ENCODE assay signal across 30 mouse cellular contexts in the genomic region with DNA sequence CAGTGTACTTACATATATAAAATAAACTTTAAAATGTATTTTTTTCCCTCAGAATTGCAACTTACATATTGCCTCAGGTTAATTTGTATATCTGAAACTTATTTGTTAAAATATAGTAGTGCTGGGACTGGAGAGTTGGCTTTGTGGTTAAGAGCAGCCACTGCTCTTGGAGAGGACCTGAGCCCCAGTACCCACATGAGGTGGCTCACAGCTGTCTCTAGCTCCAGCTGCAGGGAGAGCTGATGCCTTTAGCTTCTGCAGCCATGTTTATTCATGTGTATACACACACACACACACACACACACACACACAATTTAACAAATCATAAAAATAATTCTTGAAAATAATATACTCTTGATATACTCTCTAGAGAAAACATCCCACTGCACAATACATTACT. TPM values are rescaled to one million over a fixed set of nuclear protein-coding genes. Genes with fewer than 3 reads are reported as not detected.
A peak's percentile ranks its signal among the peaks of the same experiment; 100 is the strongest.
DNase-seq lines count a peak whose midpoint lies in the region; ATAC-seq and TF ChIP-seq lines count a peak whose summit lies in the region.
"Had no signal": no experiment of that assay in that cellular context is flagged by ENCODE, and none has a peak within 500 bp of the region (broad histone marks: within the 10 kb centered on the region; RNA-seq: fewer than 3 reads in every experiment).

No protein-coding gene starts in this region.

- no peaks in the 10 kb centered on the region for H3K27me3 ChIP-seq in thymus, adult 2 months (ENCODE audit: control insufficient read depth, insufficient read depth, low read length)
- no peaks in the 10 kb centered on the region for H3K27me3 ChIP-seq in CH12.LX (replicated peaks)
- no peaks in the 10 kb centered on the region for H3K27me3 ChIP-seq in liver, embryonic 11.5 days (replicated peaks; ENCODE audit: control insufficient read depth, insufficient read depth, low read length)
- H3K27me3 ChIP-seq: embryonic facial prominence, embryonic 13.5 days; forebrain, embryonic 12.5 days; forebrain, embryonic 15.5 days; heart, embryonic 12.5 days; heart, embryonic 15.5 days; hindbrain, embryonic 13.5 days; intestine, embryonic 15.5 days had no signal

- TF ChIP-seq POLR2A in thymus, adult 2 months (IDR thresholded peaks at IDR 0.05; ENCODE audit: control insufficient read depth, extremely low read depth, insufficient read depth, low read length, poor library complexity), result no peak
- no peak for TF ChIP-seq POLR2A in CH12.LX (IDR thresholded peaks at IDR 0.05; ENCODE audit: low read depth, low read length)

- H3K79me2 ChIP-seq in CH12.LX (replicated peaks; ENCODE audit: control insufficient read depth, extremely low read depth, insufficient read depth, poor library complexity, severe bottlenecking) (no peaks in the 10 kb centered on the region), macrophage (ENCODE audit: inconsistent target) (no peaks in the 10 kb centered on the region)

- H3K9me3 ChIP-seq in CH12.LX (replicated peaks; ENCODE audit: low read length), result peaks cover 3% of the 10 kb centered on the region
- no peaks in the 10 kb centered on the region for H3K9me3 ChIP-seq in liver, embryonic 11.5 days (ENCODE audit: control insufficient read depth, low read length)
- H3K9me3 ChIP-seq: embryonic facial prominence, embryonic 10.5 days; embryonic facial prominence, embryonic 13.5 days; forebrain, embryonic 12.5 days; forebrain, embryonic 15.5 days; heart, embryonic 12.5 days; heart, embryonic 15.5 days; hindbrain, embryonic 10.5 days; hindbrain, embryonic 13.5 days; intestine, embryonic 15.5 days had no signal

- ATAC-seq in liver, embryonic 11.5 days (replicated peaks; ENCODE audit: low FRiP score), result no peak
- ATAC-seq: activated CD4-positive, CD25-positive, alpha-beta regulatory T cell, adult 4 months; forebrain, embryonic 15.5 days; hindbrain, embryonic 16.5 days; intestine, embryonic 15.5 days had no signal

- DNase-seq in thymus, postnatal 0 days (ENCODE audit: low spot score), result peak; percentile 25
- no peak for DNase-seq in thymus, adult 2 months
- DNase-seq in CH12.LX (ENCODE audit: extremely low read depth), result peak; percentile 53
- no peak for DNase-seq in liver, embryonic 11.5 days (ENCODE audit: low spot score)
- DNase-seq in spleen, adult 12 weeks (ENCODE audit: low spot score), result no peak
- DNase-seq: adrenal gland, adult 8-10 months; adrenal gland, postnatal 25 days; B cell, adult 2 months; cerebellum, adult 18-20 months; cerebellum, adult 9-10 months; cerebellum, postnatal 14 days; gastrocnemius, postnatal 25 days; heart, adult 18-20 months; heart, postnatal 10 days; heart, postnatal 36 days had no signal

- H3K9ac ChIP-seq in CH12.LX (ENCODE audit: insufficient read depth, low read depth), result no peak overlapping the region
- no peak overlapping the region for H3K9ac ChIP-seq in liver, embryonic 11.5 days (ENCODE audit: low read depth, low read length)
- H3K9ac ChIP-seq: embryonic facial prominence, embryonic 13.5 days; forebrain, embryonic 12.5 days; forebrain, embryonic 15.5 days; heart, embryonic 12.5 days; heart, embryonic 15.5 days; hindbrain, embryonic 13.5 days; intestine, embryonic 15.5 days had no signal

- TF ChIP-seq EP300 in CH12.LX (IDR thresholded peaks at IDR 0.05; ENCODE audit: low read length), result peak; percentile 45; the same call in 1 of the 2 replicates

- in situ Hi-C loops in CH12.LX (cut with MboI; ENCODE audit: low pct_ligation_motif_present, low pct_unique_long_range_greater_than_20kb, low sequenced_read_pairs), result loop anchor here (5.0 kb wide), 1 partner anchor 35 kb away; a partner anchor contains a TSS

- no peaks in the 10 kb centered on the region for H3K36me3 ChIP-seq in thymus, adult 2 months (ENCODE audit: control insufficient read depth, insufficient read depth, low read length)
- H3K36me3 ChIP-seq in CH12.LX (replicated peaks in 1 of 2; ENCODE audit: control insufficient read depth in 1 of 2, insufficient read depth in 1 of 2, low read length in 1 of 2) (peaks cover 0 to 37% of the 10 kb centered on the region in 2 experiments), macrophage (ENCODE audit: inconsistent target) (no peaks in the 10 kb centered on the region)
- H3K36me3 ChIP-seq in liver, embryonic 11.5 days (ENCODE audit: control insufficient read depth, insufficient read depth, low read length), result peaks cover under 1% of the 10 kb centered on the region; the same call in 1 of the 2 replicates
- H3K36me3 ChIP-seq: forebrain, embryonic 15.5 days; intestine, embryonic 15.5 days had no signal

- no peak for TF ChIP-seq CTCF in thymus, adult 2 months (IDR thresholded peaks at IDR 0.05; ENCODE audit: borderline replicate concordance, control insufficient read depth, extremely low read depth, insufficient read depth, low read length, poor library complexity)
- peak in 1 of 2 experiments; percentile 28; a peak in 1 of 4 replicates for TF ChIP-seq CTCF in CH12.LX (conservative IDR thresholded peaks at IDR 0.05 in 1 of 2, IDR thresholded peaks at IDR 0.05 in 1 of 2; ENCODE audit: low read depth in 2 of 2, low read length in 2 of 2)

- H3K4me3 ChIP-seq in thymus, adult 2 months (ENCODE audit: control insufficient read depth, insufficient read depth, low read length), result no peak overlapping the region
- H3K4me3 ChIP-seq in CH12.LX (replicated peaks in 1 of 3; ENCODE audit: low read depth in 2 of 3, low read length in 2 of 3, poor library complexity in 1 of 3) (no peak overlapping the region), macrophage (ENCODE audit: inconsistent target) (no peak overlapping the region)
- no peak overlapping the region for H3K4me3 ChIP-seq in liver, embryonic 11.5 days (ENCODE audit: low read depth, low read length)
- H3K4me3 ChIP-seq: embryonic facial prominence, embryonic 10.5 days; embryonic facial prominence, embryonic 13.5 days; erythroblast, embryonic 14.5 days; forebrain, embryonic 12.5 days; forebrain, embryonic 15.5 days; heart, embryonic 12.5 days; heart, embryonic 15.5 days; hindbrain, embryonic 10.5 days; hindbrain, embryonic 13.5 days; intestine, embryonic 15.5 days had no signal

- H3K4me2 ChIP-seq in CH12.LX (ENCODE audit: insufficient read depth, low read depth, poor library complexity, severe bottlenecking), result no peak overlapping the region
- no peak overlapping the region for H3K4me2 ChIP-seq in liver, embryonic 11.5 days
- H3K4me2 ChIP-seq: embryonic facial prominence, embryonic 13.5 days; forebrain, embryonic 12.5 days; forebrain, embryonic 15.5 days; heart, embryonic 12.5 days; heart, embryonic 15.5 days; hindbrain, embryonic 13.5 days; intestine, embryonic 15.5 days had no signal

- TF ChIP-seq RAD21 in CH12.LX (IDR thresholded peaks at IDR 0.05; ENCODE audit: low read depth, low read length), result no peak; the same call in 1 of the 2 replicates

- no peak overlapping the region for H3K27ac ChIP-seq in thymus, adult 2 months (ENCODE audit: control insufficient read depth, insufficient read depth, low read length)
- H3K27ac ChIP-seq in CH12.LX (ENCODE audit: insufficient read depth, low read depth) (no peak overlapping the region), macrophage (0 out of 2 replicates have a peak overlapping the region, but pooled peaks have one; percentile 12)
- H3K27ac ChIP-seq in liver, embryonic 11.5 days (ENCODE audit: low read depth, low read length), result no peak overlapping the region
- H3K27ac ChIP-seq: embryonic facial prominence, embryonic 10.5 days; embryonic facial prominence, embryonic 13.5 days; forebrain, embryonic 12.5 days; forebrain, embryonic 15.5 days; heart, embryonic 15.5 days; hindbrain, embryonic 10.5 days; hindbrain, embryonic 13.5 days; intestine, embryonic 15.5 days had no signal

- H3K4me1 ChIP-seq in thymus, adult 2 months (replicated peaks; ENCODE audit: control insufficient read depth, insufficient read depth, low read length), result peaks cover 2% of the 10 kb centered on the region
- peaks cover 2 to 41% of the 10 kb centered on the region in 2 experiments; a peak in 2 of 4 replicates for H3K4me1 ChIP-seq in CH12.LX (ENCODE audit: control insufficient read depth in 1 of 2, insufficient read depth in 2 of 2)
- no peaks in the 10 kb centered on the region for H3K4me1 ChIP-seq in liver, embryonic 11.5 days (replicated peaks; ENCODE audit: control insufficient read depth, insufficient read depth, low read length)
- H3K4me1 ChIP-seq: embryonic facial prominence, embryonic 10.5 days; embryonic facial prominence, embryonic 13.5 days; forebrain, embryonic 12.5 days; heart, embryonic 12.5 days; heart, embryonic 15.5 days; hindbrain, embryonic 10.5 days; hindbrain, embryonic 13.5 days; intestine, embryonic 15.5 days had no signal

- dilution Hi-C loops in CH12.LX (cut with MboI; ENCODE audit: extremely low pct_ligation_motif_present, extremely low pct_unique_long_range_greater_than_20kb, low sequenced_read_pairs), result no loop called here

TF ChIP-seq in CH12.LX, 34 proteins besides CTCF, POLR2A, EP300 and RAD21 (continues in another document):
- TF ChIP-seq CHD2 (IDR thresholded peaks at IDR 0.05; ENCODE audit: low read length) (no peak), ETS1 (conservative IDR thresholded peaks at IDR 0.05; ENCODE audit: low read depth, low read length) (0 out of 2 replicates have a peak, but pooled peaks have one; percentile 13), MAFK (IDR thresholded peaks at IDR 0.05; ENCODE audit: insufficient replicate concordance, low read length) (no peak)

RNA-seq across cellular contexts. Expression of a gene that starts 34.0 kb away (rescaled TPM):
- 0.68 and 0.72 TPM in 2 replicates for polyA plus RNA-seq in thymus, postnatal 0 days (2015; fragmentation: Nextera tagmentation; extraction: Ambion mirVana)
- 2.2 and 2.7 TPM in 2 replicates for polyA plus RNA-seq in thymus, adult 2 months (2012; rRNA removed)
- total RNA-seq in CH12.LX (2012; rRNA removed) (3.1 and 3.8 TPM in 2 replicates), CH12.LX (2014; rRNA removed) (2.9 and 3.5 TPM in 2 replicates)
- polyA plus RNA-seq in CH12.LX (2012; ENCODE audit: insufficient read length, low read depth) (8.9 and 9.2 TPM in 2 replicates), macrophage (2018) (2.0 to 3.3 TPM (median 2.8 TPM) in 3 replicates)
- total RNA-seq in macrophage (2018; cell fraction: chromatin; rRNA removed), result 10 to 100 TPM in 24 of 26 experiments, 1 to 10 TPM in 2; 6.4 to 69.4 (median 17.8) TPM
- total RNA-seq in macrophage (2018; cell fraction: cytosol; rRNA removed), result 1 to 10 TPM; 2.0 to 7.6 (median 3.8) TPM
- total RNA-seq in macrophage (2018; cell fraction: nucleus; rRNA removed), result 10 to 100 TPM in 15 of 26 experiments, 1 to 10 TPM in 11; 5.8 to 52.6 (median 10.7) TPM
- polyA plus RNA-seq in liver, embryonic 11.5 days (2014; fragmentation: Nextera tagmentation; extraction: Ambion mirVana), result 3.5 and 3.7 TPM in 2 replicates

RNA-seq across cellular contexts. Expression of a gene that starts 59.6 kb away (rescaled TPM):
- 0.44 and 0.73 TPM in 2 replicates for polyA plus RNA-seq in thymus, postnatal 0 days (2015; fragmentation: Nextera tagmentation; extraction: Ambion mirVana)
- 0.43 and 0.50 TPM in 2 replicates for polyA plus RNA-seq in thymus, adult 2 months (2012; rRNA removed)
- not detected in 2 replicates for total RNA-seq in CH12.LX (2012; rRNA removed)
- not detected in 2 replicates for total RNA-seq in CH12.LX (2014; rRNA removed)
- polyA plus RNA-seq in CH12.LX (2012; ENCODE audit: insufficient read length, low read depth), result not detected in 2 replicates
- not detected for total RNA-seq in macrophage (2018; cell fraction: chromatin; rRNA removed)
- not detected for total RNA-seq in macrophage (2018; cell fraction: cytosol; rRNA removed)
- not detected for total RNA-seq in macrophage (2018; cell fraction: nucleus; rRNA removed)
- not detected in 3 replicates for polyA plus RNA-seq in macrophage (2018)
- polyA plus RNA-seq in liver, embryonic 11.5 days (2014; fragmentation: Nextera tagmentation; extraction: Ambion mirVana), result 0.15 and 0.17 TPM in 2 replicates
- total RNA-seq: adrenal gland, postnatal 25 days; gastrocnemius, adult 18-20 months; gastrocnemius, postnatal 25 days; MEL had no signal
- polyA plus RNA-seq: activated CD4-positive, CD25-positive, alpha-beta regulatory T cell, adult 4 months; erythroblast, embryonic 14.5 days had no signal

Comparison
In these comparisons a context has a peak if more than half of its experiments do, and no peak if none do; other contexts are left out.
1. DNase-seq: peak in thymus, postnatal 0 days (single experiment) and CH12.LX (single experiment); none in thymus, adult 2 months (single experiment), liver, embryonic 11.5 days (single experiment) and spleen, adult 12 weeks (single experiment).